Mouse (Mus musculus) liver, postnatal 0 days (tissue): ENCODE measurements around the gene Tex37. TPM values are rescaled to one million over a fixed set of nuclear protein-coding genes. Genes with fewer than 3 reads are reported as not detected.

Experiments
- ATAC-seq: fragments of 200-750 bp; cut with Nextera tagmentation; 2 replicates; pipeline ENCODE4 v1.8.0; 2017; ENCODE audit warnings: mild to moderate bottlenecking, moderate library complexity
- DNase-seq: peaks from one replicate; pipeline ENCODE4 v3.0.0-alpha.2; 2016
- H3K27ac ChIP-seq: fragments of 300-500 bp; sonication (generic); 2 replicates; pipeline ENCODE4 v1.5.1; 2014; ENCODE audit warnings: antibody characterized with exemption, moderate library complexity, mild to moderate bottlenecking, low read depth
- H3K27me3 ChIP-seq: fragments of 300-500 bp; sonication (generic); 2 replicates; pipeline ENCODE4 v1.6.1; 2014; ENCODE audit warnings: low read length, control low read depth, mixed read lengths; ENCODE audit not compliant: insufficient read depth
- H3K36me3 ChIP-seq: fragments of 300-500 bp; sonication (generic); replicated peaks from 2 replicates; pipeline ENCODE4 v1.6.1; 2014; ENCODE audit warnings: mild to moderate bottlenecking, control low read depth, low read length, moderate library complexity, mixed read lengths; ENCODE audit not compliant: insufficient read depth
- H3K4me1 ChIP-seq: fragments of 300-500 bp; sonication (generic); 2 replicates; pipeline ENCODE4 v1.6.1; 2014; ENCODE audit warnings: antibody characterized with exemption, mild to moderate bottlenecking, control low read depth; ENCODE audit not compliant: insufficient read depth
- H3K4me2 ChIP-seq: fragments of 300-500 bp; sonication (generic); 2 replicates; pipeline ENCODE4 v1.6.1; 2014; ENCODE audit warnings: low read depth, mild to moderate bottlenecking, low read length, moderate library complexity, mixed read lengths
- H3K4me3 ChIP-seq: fragments of 300-500 bp; sonication (generic); 2 replicates; pipeline ENCODE4 v1.5.1; 2014; ENCODE audit warnings: low read depth, low read length
- H3K9ac ChIP-seq: fragments of 300-500 bp; sonication (generic); replicated peaks from 2 replicates; pipeline ENCODE4 v1.6.1; 2014; ENCODE audit warnings: mild to moderate bottlenecking, moderate library complexity
- H3K9me3 ChIP-seq: fragments of 300-500 bp; sonication (generic); 2 replicates; pipeline ENCODE4 v1.6.1; 2016; ENCODE audit warnings: mild to moderate bottlenecking, control low read depth, low read length, mixed read lengths
- CTCF ChIP-seq: sonication (generic); IDR thresholded peaks from 2 replicates; pipeline ENCODE4 v1.5.1; 2016; ENCODE audit warnings: antibody characterized with exemption, low read depth
- EP300 ChIP-seq: IDR thresholded peaks from 2 replicates; pipeline ENCODE4 v1.6.1; 2016; ENCODE audit warnings: antibody characterized with exemption, low read depth, mild to moderate bottlenecking
- WGBS: fragments of 180-500 bp; shearing (Covaris S2); extraction: QIAGEN DNeasy Blood & Tissue Kit; methylation state at CpG from one replicate; pipeline ENCODE4 v1.1.7; 2014; ENCODE audit not compliant: insufficient replicate concordance; 5-methylcytosine and 5-hydroxymethylcytosine counted together
- polyA plus RNA-seq: library from polyadenylated mRNA; unstranded; fragments of >200 nt; fragmentation: Nextera tagmentation; extraction: Ambion mirVana; gene quantifications from 2 replicates; pipeline ENCODE4 v1.2.1, GENCODE M21; 2015

The Tex37 gene
- polyA plus RNA-seq, 1 experiment from 2014 or later, result not detected

DNA sequence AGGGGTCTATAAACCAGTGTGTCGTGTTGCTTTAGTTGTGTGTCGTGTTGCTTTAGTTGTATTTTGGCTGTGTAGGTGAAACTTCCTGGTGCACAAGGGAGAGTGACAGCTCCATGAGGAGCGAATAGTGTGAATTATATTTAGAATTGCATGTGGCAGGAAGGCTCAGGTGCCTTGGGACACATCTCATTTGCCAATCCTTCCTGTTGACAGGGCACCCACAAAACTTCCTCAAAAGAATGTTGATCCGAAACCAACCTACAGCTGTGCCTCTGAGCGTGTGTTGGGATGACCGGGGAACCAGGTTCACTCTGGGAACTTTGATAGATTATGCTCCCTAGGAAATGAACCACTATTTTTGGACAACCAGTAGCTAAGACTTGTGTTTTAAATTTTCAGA, 54.4 kb downstream of the Tex37 start:
- Histone ChIP-seq H3K4me3 (no peak overlapping the region), H3K27ac (peak overlapping the region; percentile 39; the same call in 1 of the 2 replicates), H3K9me3 (no peaks in the 10 kb centered on the region), H3K4me1 (peaks cover 18% of the 10 kb centered on the region), H3K4me2 (0 out of 2 replicates have a peak overlapping the region, but pooled peaks have one; percentile 4), H3K27me3 (no peaks in the 10 kb centered on the region), H3K36me3 (peaks cover 12% of the 10 kb centered on the region), H3K9ac (no peak overlapping the region)
- DNase-seq, result no peak
- WGBS, result 63% methylated on average over 6 of the region's 6 CpGs
- TF ChIP-seq CTCF, result no peak
- no peak for TF ChIP-seq EP300
- no peak for ATAC-seq

Other genes with a start within 250 kb of the Tex37 start
- 1.9 and 2.2 TPM in 2 replicates for gene Rpia, start 126.7 kb downstream of the Tex37 start, polyA plus RNA-seq
- gene Eif2ak3, start 74.4 kb downstream of the Tex37 start, polyA plus RNA-seq, result 3.7 and 4.4 TPM in 2 replicates
- gene Foxi3, start 37.6 kb upstream of the Tex37 start, polyA plus RNA-seq, result not detected in 2 replicates
- gene Thnsl2, start 225.5 kb upstream of the Tex37 start, polyA plus RNA-seq, result 35.4 and 35.8 TPM in 2 replicates